Mouse (Mus musculus) T-helper 2 cell (primary cell): ENCODE measurements at regions not wholly inside any gene's neighbourhood (a gene's known extent, or its start where the extent isn't known, plus 50 kb on each side); places are given as distances from the start of the nearest gene placed in this dataset.

Experiments
- in situ Hi-C: fragments of 300-600 bp; cut with MboI, MseI; formaldehyde crosslinking; loops from one replicate; pipeline ENCODE4 v1.15.1; 2025; ENCODE audit warnings: high pct_unique_total_duplicates

GRCm38 (mm10) chr9:47265946-47266490, 264.0 kb upstream of the Cadm1 start:
- in situ Hi-C loops = no loop called here

- in situ Hi-C loops = no loop called here
Measured at GRCm38 (mm10) chr9:47276303-47277005, 253.5 kb upstream of the Cadm1 start.

GRCm38 (mm10) chr9:47279410-47279809, 250.6 kb upstream of the Cadm1 start:
- in situ Hi-C loops = no loop called here

GRCm38 (mm10) chr9:47280146-47280545, 249.8 kb upstream of the Cadm1 start:
- in situ Hi-C loops = no loop called here

- in situ Hi-C loops = no loop called here
Measured at GRCm38 (mm10) chr9:47280598-47280997, 249.4 kb upstream of the Cadm1 start.

GRCm38 (mm10) chr9:47283746-47284455, 246.1 kb upstream of the Cadm1 start:
- in situ Hi-C loops = no loop called here

- in situ Hi-C loops = no loop called here
Measured at GRCm38 (mm10) chr9:47286930-47287722, 242.8 kb upstream of the Cadm1 start.

- in situ Hi-C loops = no loop called here
Measured at GRCm38 (mm10) chr9:47288587-47289199, 241.3 kb upstream of the Cadm1 start.

GRCm38 (mm10) chr9:47300633-47301032, 229.3 kb upstream of the Cadm1 start:
- in situ Hi-C loops = no loop called here

- in situ Hi-C loops = no loop called here
Measured at GRCm38 (mm10) chr9:47307125-47307751, 222.7 kb upstream of the Cadm1 start.

GRCm38 (mm10) chr9:47307752-47308500, 222.0 kb upstream of the Cadm1 start:
- in situ Hi-C loops = no loop called here

GRCm38 (mm10) chr9:47313433-47313832, 216.5 kb upstream of the Cadm1 start:
- in situ Hi-C loops = no loop called here

GRCm38 (mm10) chr9:47314236-47314635, 215.7 kb upstream of the Cadm1 start:
- in situ Hi-C loops = no loop called here

GRCm38 (mm10) chr9:47320345-47320744, 209.6 kb upstream of the Cadm1 start:
- in situ Hi-C loops = loop anchor here (10.0 kb wide), 1 partner anchor 796 kb away; no protein-coding TSS in a partner anchor

GRCm38 (mm10) chr9:47321106-47321789, 208.7 kb upstream of the Cadm1 start:
- in situ Hi-C loops = loop anchor here (10.0 kb wide), 1 partner anchor 796 kb away; no protein-coding TSS in a partner anchor

GRCm38 (mm10) chr9:47322293-47322692, 207.7 kb upstream of the Cadm1 start:
- in situ Hi-C loops = loop anchor here (10.0 kb wide), 1 partner anchor 797 kb away; no protein-coding TSS in a partner anchor

GRCm38 (mm10) chr9:47323051-47323450, 206.9 kb upstream of the Cadm1 start:
- in situ Hi-C loops = loop anchor here (10.0 kb wide), 1 partner anchor 798 kb away; no protein-coding TSS in a partner anchor

- in situ Hi-C loops = loop anchor here (10.0 kb wide), 1 partner anchor 803 kb away; no protein-coding TSS in a partner anchor
Measured at GRCm38 (mm10) chr9:47327575-47327974, 202.4 kb upstream of the Cadm1 start.

- in situ Hi-C loops = no loop called here
Measured at GRCm38 (mm10) chr9:47332929-47333328, 197.0 kb upstream of the Cadm1 start.
